Mouse (Mus musculus) limb, embryonic 13.5 days (tissue): Measurements from ENCODE around the gene Galp. TPM values are rescaled to one million over a fixed set of nuclear protein-coding genes. Genes with fewer than 3 reads are reported as not detected.
"Not testable (repeated sequence)": the region's sequence is repeated elsewhere in the genome, so short reads cannot be mapped to it uniquely, and the experiment has no call there.

Experiments used
- ATAC-seq: fragments of 200-750 bp; cut with Nextera tagmentation; 2 replicates; pipeline ENCODE4 v1.8.0; 2017; ENCODE audit warnings: low read depth, moderate number of reproducible peaks, moderate TSS enrichment; ENCODE audit not compliant: low FRiP score
- H3K27ac ChIP-seq: fragments of 300-500 bp; sonication (generic); 2 replicates; pipeline ENCODE4 v1.5.1; 2015; ENCODE audit warnings: inconsistent platforms, mild to moderate bottlenecking, moderate library complexity
- H3K27me3 ChIP-seq: fragments of 300-500 bp; sonication (generic); 2 replicates; pipeline ENCODE4 v1.6.1; 2015; ENCODE audit warnings: mild to moderate bottlenecking, inconsistent platforms
- H3K36me3 ChIP-seq: fragments of 300-500 bp; sonication (generic); 2 replicates; pipeline ENCODE4 v1.6.1; 2015; ENCODE audit warnings: inconsistent platforms, mild to moderate bottlenecking, moderate library complexity
- H3K4me1 ChIP-seq: fragments of 300-500 bp; sonication (generic); 2 replicates; pipeline ENCODE4 v1.6.1; 2015; ENCODE audit warnings: inconsistent platforms
- H3K4me2 ChIP-seq: fragments of 300-500 bp; sonication (generic); replicated peaks from 2 replicates; pipeline ENCODE4 v1.6.1; 2015; ENCODE audit warnings: inconsistent platforms, mild to moderate bottlenecking, moderate library complexity
- H3K4me3 ChIP-seq: fragments of 300-500 bp; sonication (generic); 2 replicates; pipeline ENCODE4 v1.5.1; 2015; ENCODE audit warnings: moderate library complexity, mild to moderate bottlenecking, inconsistent platforms
- H3K9ac ChIP-seq: fragments of 300-500 bp; sonication (generic); 2 replicates; pipeline ENCODE4 v1.6.1; 2015; ENCODE audit warnings: mild to moderate bottlenecking, inconsistent platforms
- H3K9me3 ChIP-seq: fragments of 300-500 bp; sonication (generic); 2 replicates; pipeline ENCODE4 v1.6.1; 2016; ENCODE audit warnings: inconsistent platforms
- WGBS: fragments of 180-500 bp; shearing (Covaris S2); methylation state at CpG from one replicate; pipeline ENCODE4 v1.1.7; 2015; 5-methylcytosine and 5-hydroxymethylcytosine counted together
- polyA plus RNA-seq: library from polyadenylated mRNA; unstranded; fragments of >200 nt; fragmentation: Nextera tagmentation; extraction: Ambion mirVana; gene quantifications from 2 replicates; pipeline ENCODE4 v1.2.1, GENCODE M21; 2015

The Galp gene
- polyA plus RNA-seq, 1 experiment from 2014 or later = not detected

- Histone ChIP-seq H3K4me1 (no peaks in the 10 kb centered on the region), H3K4me2 (no peak within 1 kb of the TSS), H3K4me3 (no peak within 1 kb of the TSS), H3K27me3 (no peaks in the 10 kb centered on the region), H3K36me3 (no peaks in the 10 kb centered on the region), H3K9ac (no peak within 1 kb of the TSS), H3K9me3 (no peaks in the 10 kb centered on the region), H3K27ac (no peak within 1 kb of the TSS)
- WGBS = 94% methylated on average over 12 of the region's 12 CpGs
- no peak for ATAC-seq
Observed at GRCm38 (mm10) chr7:6221978-6222377, 25.1 kb downstream of the Galp start, which contains the start of gene Zscan5b. Gene Zscan5b, plus strand, starts transcription at chr7:6222278.

DNA sequence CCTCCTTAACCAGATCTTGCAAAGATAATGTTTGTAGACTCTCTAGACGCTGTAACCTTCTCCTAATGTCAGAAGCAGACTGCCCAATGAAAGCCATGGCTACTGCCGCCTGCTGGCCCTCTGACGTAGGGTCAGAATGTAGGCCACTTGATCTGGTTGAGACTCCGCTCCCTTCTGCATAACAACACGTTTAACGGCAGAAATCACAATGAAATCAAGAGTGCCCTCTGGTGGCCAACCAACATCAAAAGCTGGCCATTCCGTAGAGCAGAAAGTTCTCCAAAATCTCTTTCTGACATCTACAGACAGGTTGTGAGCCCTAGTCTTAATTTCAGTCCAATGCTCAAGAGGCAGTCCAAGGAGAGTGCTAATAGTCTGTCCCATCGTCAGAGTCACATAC is 31.6 kb downstream of the Galp start:
- not testable (repeated sequence) for H3K4me2 ChIP-seq, ATAC-seq, H3K27me3 ChIP-seq, H3K9ac ChIP-seq, H3K27ac ChIP-seq, H3K9me3 ChIP-seq, H3K4me3 ChIP-seq, H3K4me1 ChIP-seq, H3K36me3 ChIP-seq
- 56% methylated on average over 8 of the region's 8 CpGs for WGBS

- no peaks in the 10 kb centered on the region for H3K27me3 ChIP-seq
- peaks cover 5% of the 10 kb centered on the region; the same call in 1 of the 2 replicates for H3K4me1 ChIP-seq
- H3K4me2 ChIP-seq = no peak overlapping the region
- WGBS = 47% methylated on average over 11 of the region's 11 CpGs
- no peak overlapping the region for H3K4me3 ChIP-seq
- no peaks in the 10 kb centered on the region for H3K36me3 ChIP-seq
- H3K27ac ChIP-seq = no peak overlapping the region
- ATAC-seq = no peak
- no peak overlapping the region for H3K9ac ChIP-seq
- no peaks in the 10 kb centered on the region for H3K9me3 ChIP-seq
Observed at GRCm38 (mm10) chr7:6239787-6240186, 42.9 kb downstream of the Galp start.

- not testable (repeated sequence) for H3K27me3 ChIP-seq, H3K9ac ChIP-seq, H3K9me3 ChIP-seq, H3K4me2 ChIP-seq, H3K36me3 ChIP-seq, H3K4me3 ChIP-seq, H3K27ac ChIP-seq, H3K4me1 ChIP-seq, ATAC-seq
- WGBS = 23% methylated on average over 1 of the region's 1 CpGs
Observed at GRCm38 (mm10) chr7:6240841-6241425, 44.0 kb downstream of the Galp start.

DNA sequence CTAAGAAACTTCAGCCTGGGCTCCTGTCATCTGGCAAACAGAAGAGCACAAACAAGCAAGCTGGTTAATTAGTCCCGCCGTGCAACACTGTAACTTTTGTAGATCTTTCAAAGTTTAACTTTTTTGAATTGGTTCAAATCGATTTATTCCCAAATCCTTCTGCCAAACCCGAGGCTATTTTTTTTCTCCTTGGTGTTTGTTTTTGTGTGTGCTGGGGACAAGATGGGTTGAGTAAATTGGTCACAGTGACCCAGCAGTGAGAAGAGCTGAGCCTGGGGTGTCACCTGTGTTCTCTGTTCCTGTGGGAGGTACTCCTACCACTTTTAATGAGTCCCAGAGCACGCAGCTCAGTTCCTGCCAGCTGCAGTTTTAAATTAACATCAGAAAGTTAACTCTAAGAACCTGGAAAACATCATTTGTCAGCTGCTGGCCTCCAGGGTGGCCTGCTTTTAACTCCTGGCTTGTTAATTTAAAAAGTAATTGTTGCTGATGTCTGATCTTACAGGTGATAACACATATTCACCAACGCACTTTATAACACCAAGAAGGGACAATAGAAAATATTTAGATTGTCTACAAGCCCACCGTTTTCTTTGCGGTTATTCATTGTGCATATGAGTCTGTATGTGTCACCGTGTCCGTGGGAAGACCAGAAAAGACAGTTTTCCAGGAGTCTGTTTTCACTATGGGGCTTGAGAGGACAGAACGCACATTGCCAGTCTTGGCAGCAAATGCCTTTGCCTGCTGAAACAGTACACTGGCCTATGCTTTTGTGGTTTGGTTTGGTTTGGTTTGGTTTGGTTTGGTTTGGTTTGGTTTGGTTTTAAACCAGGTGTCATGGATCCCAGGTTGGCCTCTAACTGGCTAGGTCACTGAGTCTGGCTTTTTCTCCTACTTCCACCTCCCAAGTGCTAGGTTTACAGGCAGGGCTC is 47.7 kb downstream of the Galp start:
- Histone ChIP-seq H3K9me3 (no peaks in the 10 kb centered on the region), H3K4me1 (peaks cover 8% of the 10 kb centered on the region; the same call in 1 of the 2 replicates), H3K4me2 (no peak overlapping the region), H3K9ac (no peak overlapping the region), H3K27me3 (no peaks in the 10 kb centered on the region), H3K27ac (no peak overlapping the region), H3K4me3 (no peak overlapping the region), H3K36me3 (no peaks in the 10 kb centered on the region)
- 15% methylated on average over 11 of the region's 11 CpGs for whole genome bisulfite sequencing
- no peak for ATAC-seq

DNA sequence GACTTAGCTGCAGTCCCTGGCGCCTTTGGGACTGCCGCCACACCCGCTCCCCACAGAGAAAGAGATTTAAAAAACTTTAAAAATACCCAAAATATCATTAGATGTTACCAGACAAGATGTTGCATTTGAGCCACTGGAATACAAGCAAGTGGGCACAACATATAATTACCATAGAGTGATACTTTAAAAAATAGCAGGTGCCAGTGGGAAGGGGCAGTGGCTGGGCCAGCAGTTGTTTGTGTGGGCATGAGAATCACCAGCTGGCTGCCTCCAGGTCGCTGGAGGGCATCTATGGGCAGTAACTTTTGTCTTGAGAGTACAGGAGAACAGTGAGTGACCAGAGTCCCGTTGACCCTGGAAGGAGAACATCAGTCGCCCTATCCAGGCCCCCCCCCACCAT is 55.5 kb downstream of the Galp start, which contains the start of gene Epp13:
TSS of gene Epp13 (plus strand) at position 301 of the 400 bp plus-strand sequence.
- no peaks in the 10 kb centered on the region for H3K27me3 ChIP-seq
- 83% methylated on average over 6 of the region's 6 CpGs for WGBS

DNA sequence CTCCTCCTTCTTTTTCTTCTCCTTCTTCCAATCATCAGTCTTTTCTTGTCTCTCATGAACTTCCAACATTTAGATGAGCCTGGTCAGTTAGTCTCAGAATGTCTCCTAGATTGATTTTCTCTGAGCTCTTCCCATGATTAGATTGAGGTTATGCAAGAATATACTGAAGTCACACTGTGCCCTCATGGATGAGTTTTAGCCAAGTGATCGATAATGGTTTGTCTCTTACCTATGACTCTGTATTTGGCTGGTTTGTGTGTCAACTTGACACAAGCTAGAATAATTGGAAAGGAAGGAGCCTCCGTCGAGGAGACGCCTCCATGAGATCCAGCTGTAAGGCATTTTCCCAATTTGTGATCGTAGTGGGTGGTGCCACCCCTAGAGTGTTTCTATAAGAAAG is 57.6 kb downstream of the Galp start:
- no peaks in the 10 kb centered on the region for H3K27me3 ChIP-seq
- no peak overlapping the region for H3K9ac ChIP-seq
- H3K4me1 ChIP-seq = no peaks in the 10 kb centered on the region
- no peak overlapping the region for H3K4me2 ChIP-seq
- no peaks in the 10 kb centered on the region for H3K9me3 ChIP-seq
- H3K27ac ChIP-seq = no peak overlapping the region
- H3K36me3 ChIP-seq = no peaks in the 10 kb centered on the region
- 89% methylated on average over 5 of the region's 5 CpGs for WGBS
- no peak for ATAC-seq
- H3K4me3 ChIP-seq = no peak overlapping the region

More for the DNA sequence above, 55.5 kb downstream of the Galp start, which contains the start of gene Epp13:
- Histone ChIP-seq H3K9ac (no peak within 1 kb of the TSS), H3K9me3 (no peaks in the 10 kb centered on the region), H3K36me3 (no peaks in the 10 kb centered on the region), H3K4me3 (no peak within 1 kb of the TSS), H3K27ac (no peak within 1 kb of the TSS), H3K4me2 (no peak within 1 kb of the TSS), H3K4me1 (no peaks in the 10 kb centered on the region)
- no peak for ATAC-seq

- Histone ChIP-seq H3K9ac (no peak overlapping the region), H3K27ac (no peak overlapping the region), H3K4me1 (no peaks in the 10 kb centered on the region), H3K9me3 (no peaks in the 10 kb centered on the region), H3K27me3 (no peaks in the 10 kb centered on the region), H3K36me3 (no peaks in the 10 kb centered on the region), H3K4me2 (no peak overlapping the region), H3K4me3 (no peak overlapping the region)
- ATAC-seq = no peak
- WGBS = 88% methylated on average over 4 of the region's 4 CpGs
Observed at GRCm38 (mm10) chr7:6257386-6257785, 60.5 kb downstream of the Galp start.

GRCm38 (mm10) chr7:6258232-6259220 is 61.6 kb downstream of the Galp start:
- H3K27me3 ChIP-seq = no peaks in the 10 kb centered on the region
- H3K36me3 ChIP-seq = no peaks in the 10 kb centered on the region
- ATAC-seq = no peak
- H3K4me3 ChIP-seq = no peak overlapping the region
- H3K27ac ChIP-seq = no peak overlapping the region
- H3K9ac ChIP-seq = no peak overlapping the region
- WGBS = 43% methylated on average over 16 of the region's 16 CpGs
- H3K9me3 ChIP-seq = no peaks in the 10 kb centered on the region
- H3K4me2 ChIP-seq = no peak overlapping the region
- H3K4me1 ChIP-seq = no peaks in the 10 kb centered on the region

GRCm38 (mm10) chr7:6260004-6260403 is 63.1 kb downstream of the Galp start:
- not testable (repeated sequence) for H3K4me3 ChIP-seq, H3K27ac ChIP-seq, H3K27me3 ChIP-seq, ATAC-seq, H3K36me3 ChIP-seq, H3K4me2 ChIP-seq, H3K9me3 ChIP-seq, H3K9ac ChIP-seq, H3K4me1 ChIP-seq
- WGBS = 54% methylated on average over 2 of the region's 2 CpGs

- no peak for ATAC-seq
- Histone ChIP-seq H3K9me3 (0 out of 2 replicates have a peak, but pooled peaks cover 3% of the 10 kb centered on the region), H3K27me3 (no peaks in the 10 kb centered on the region), H3K4me3 (no peak overlapping the region), H3K36me3 (no peaks in the 10 kb centered on the region), H3K4me1 (no peaks in the 10 kb centered on the region), H3K9ac (no peak overlapping the region), H3K4me2 (no peak overlapping the region), H3K27ac (no peak overlapping the region)
- WGBS = 84% methylated on average over 3 of the region's 3 CpGs
Observed at GRCm38 (mm10) chr7:6262120-6262519, 65.2 kb downstream of the Galp start.
